Mouse (Mus musculus) embryonic fibroblast, embryonic 13.5 days (primary cell): ENCODE results near the gene Gm20388. TPM values are rescaled to one million over a fixed set of nuclear protein-coding genes. Genes with fewer than 3 reads are reported as not detected.

Experiments
- H3K27ac ChIP-seq: 2 replicates; pipeline ENCODE4 v1.5.1; 2012; ENCODE audit warnings: low read length, control low read depth, inconsistent platforms; ENCODE audit not compliant: insufficient read depth
- H3K4me1 ChIP-seq: 2 replicates; pipeline ENCODE4 v1.6.1; 2011; ENCODE audit warnings: low read length; ENCODE audit not compliant: control insufficient read depth, insufficient read depth
- H3K4me3 ChIP-seq: 2 replicates; pipeline ENCODE4 v1.5.1; 2011; ENCODE audit warnings: mild to moderate bottlenecking, control low read depth, low read length; ENCODE audit not compliant: insufficient read depth
- CTCF ChIP-seq: IDR thresholded peaks from 2 replicates; pipeline ENCODE4 v1.5.1; 2011; ENCODE audit warnings: mild to moderate bottlenecking, control low read depth, low read length, moderate library complexity, borderline replicate concordance; ENCODE audit not compliant: insufficient read depth
- POLR2A ChIP-seq: IDR thresholded peaks from 2 replicates; pipeline ENCODE4 v1.6.1; 2011; ENCODE audit warnings: low read depth, mild to moderate bottlenecking, control low read depth, low read length, moderate library complexity
- polyA plus RNA-seq: library from polyadenylated mRNA; stranded (reverse); fragments of >200 nt; gene quantifications from 2 replicates; pipeline ENCODE4 v1.2.4, GENCODE M21; 2011; ENCODE audit warnings: low read depth; ENCODE audit not compliant: missing spikeins, insufficient read length

The Gm20388 gene
- polyA plus RNA-seq, 1 experiment: 82.8 TPM

DNA sequence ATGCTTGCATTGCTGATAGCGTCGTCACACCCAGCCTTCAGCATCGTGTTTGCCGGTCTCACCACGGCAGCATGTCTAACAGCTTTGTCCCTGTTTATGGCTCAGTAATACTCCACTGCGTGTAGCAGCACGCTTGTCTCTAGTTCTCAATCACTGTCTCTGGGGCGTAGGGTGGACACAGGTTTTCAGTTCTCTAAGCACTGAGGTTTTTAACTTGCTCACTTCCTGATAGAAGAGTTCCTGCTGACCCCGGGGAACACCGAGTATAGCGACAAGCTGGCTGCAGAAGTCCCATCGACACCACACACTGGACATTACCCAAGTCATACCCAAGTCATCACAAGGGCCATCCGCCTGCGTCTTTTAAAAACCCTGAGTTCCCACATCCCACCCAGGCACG lies 525.1 kb downstream of the Gm20388 start:
- no peak overlapping the region for H3K27ac ChIP-seq
- no peak overlapping the region for H3K4me3 ChIP-seq
- TF ChIP-seq POLR2A: no peak
- TF ChIP-seq CTCF: no peak
- no peaks in the 10 kb centered on the region for H3K4me1 ChIP-seq

DNA sequence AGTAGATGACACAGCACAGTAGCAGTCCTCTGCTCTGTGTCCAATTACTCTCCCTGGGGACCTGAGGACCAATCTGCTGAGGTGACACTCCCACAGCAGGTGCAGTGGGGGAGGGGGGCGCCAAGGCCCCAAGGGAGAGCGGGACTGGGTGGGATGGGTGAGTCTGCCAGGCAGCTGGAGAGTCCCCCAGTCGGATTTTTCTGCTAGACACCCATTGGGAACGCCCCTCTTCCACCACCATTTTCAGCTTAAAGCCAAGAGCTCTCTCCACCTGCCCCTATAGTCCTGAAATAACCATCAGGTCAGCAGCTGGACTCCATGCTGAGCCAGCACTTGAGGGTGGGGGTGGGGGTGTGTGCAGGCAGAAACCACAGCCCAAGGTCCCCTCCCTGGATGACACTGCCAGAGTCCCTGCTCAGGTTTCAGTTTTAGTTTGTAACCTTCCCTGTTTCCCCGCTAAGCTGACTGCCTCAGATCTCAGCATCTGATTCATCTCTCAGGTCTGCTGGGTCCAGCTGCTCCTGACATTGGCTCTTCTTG lies 525.9 kb downstream of the Gm20388 start:
- no peak overlapping the region for H3K4me3 ChIP-seq
- H3K27ac ChIP-seq: no peak overlapping the region
- H3K4me1 ChIP-seq: no peaks in the 10 kb centered on the region
- no peak for TF ChIP-seq CTCF
- no peak for TF ChIP-seq POLR2A

DNA sequence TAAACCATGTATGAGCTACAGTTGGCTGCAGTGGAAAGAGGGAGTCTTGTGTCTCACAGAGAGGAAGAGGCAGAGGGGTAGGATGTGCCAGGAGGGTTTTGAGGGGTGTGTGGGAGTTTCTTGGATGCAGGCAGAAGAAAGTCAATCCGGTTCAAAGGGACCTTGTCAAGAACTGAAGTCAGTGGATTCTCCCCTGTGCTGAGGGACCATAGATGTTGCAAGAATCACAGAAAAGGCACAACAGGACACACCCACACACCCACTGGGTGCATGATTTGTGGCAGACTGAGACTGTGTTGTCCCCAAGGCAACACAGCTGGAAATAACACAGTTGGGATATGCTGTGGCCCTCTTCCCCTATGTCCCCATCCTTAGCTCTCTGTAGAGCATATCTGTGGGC lies 526.6 kb downstream of the Gm20388 start:
- H3K4me1 ChIP-seq: no peaks in the 10 kb centered on the region
- H3K27ac ChIP-seq: no peak overlapping the region
- TF ChIP-seq CTCF: no peak
- no peak for TF ChIP-seq POLR2A
- no peak overlapping the region for H3K4me3 ChIP-seq

DNA sequence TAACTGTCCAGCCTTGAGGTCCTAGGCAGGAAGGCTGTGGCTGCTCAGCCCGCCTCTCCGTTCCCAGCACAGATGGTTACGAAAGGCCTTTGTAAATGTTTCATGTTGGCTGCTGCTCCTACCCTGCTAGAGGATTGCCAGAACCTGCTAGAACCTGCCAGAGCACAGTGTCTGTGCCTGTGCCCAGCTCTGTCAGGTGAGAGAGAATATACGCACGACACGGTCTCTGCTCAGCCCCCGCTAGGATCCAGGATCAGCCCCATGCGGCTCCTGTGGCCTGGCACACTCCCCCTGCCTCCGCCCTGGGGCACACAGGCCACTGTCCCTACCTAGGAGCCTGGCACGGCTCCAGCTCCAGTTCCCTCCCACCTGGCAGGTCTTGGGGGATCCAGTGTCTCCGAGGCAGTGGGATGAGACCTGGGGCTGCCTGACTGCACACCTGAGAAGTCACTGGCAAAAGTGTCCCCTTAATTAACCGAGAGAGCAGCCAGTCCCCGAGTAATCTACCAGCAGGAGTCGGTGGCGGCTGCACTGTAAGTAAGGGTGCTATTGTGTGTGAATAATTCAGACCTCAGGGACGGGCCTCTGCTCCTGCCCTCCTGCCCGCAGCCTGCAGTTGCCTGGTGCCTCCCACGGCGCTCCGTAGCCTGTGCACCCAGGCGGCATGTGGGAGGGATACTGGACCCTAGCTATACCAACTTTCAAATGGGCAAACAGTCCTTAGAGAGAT lies 527.2 kb downstream of the Gm20388 start:
- H3K4me3 ChIP-seq: no peak overlapping the region
- no peak overlapping the region for H3K27ac ChIP-seq
- H3K4me1 ChIP-seq: no peaks in the 10 kb centered on the region
- no peak for TF ChIP-seq CTCF
- TF ChIP-seq POLR2A: no peak

DNA sequence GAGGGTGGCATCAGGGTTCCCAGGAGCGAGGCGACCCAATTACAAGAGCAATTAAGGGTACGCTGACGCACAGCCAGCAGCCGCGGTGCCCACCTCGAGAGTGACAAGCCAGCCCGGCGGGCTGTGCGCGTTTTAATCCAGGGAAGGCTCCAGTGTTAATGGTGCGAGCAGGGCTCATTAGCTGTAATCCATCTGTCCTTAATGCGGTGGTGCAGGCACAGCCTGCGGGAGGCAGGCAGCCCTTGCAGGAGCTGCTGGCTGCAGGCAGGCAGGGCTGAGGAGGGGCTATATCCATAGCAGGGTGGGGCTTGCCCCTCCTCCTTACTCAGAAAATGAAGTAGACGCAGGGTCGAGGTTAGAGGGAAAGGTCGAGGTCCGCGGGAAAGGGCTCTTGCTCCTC lies 528.7 kb downstream of the Gm20388 start:
- Histone ChIP-seq H3K27ac (no peak overlapping the region), H3K4me3 (no peak overlapping the region), H3K4me1 (no peaks in the 10 kb centered on the region)

DNA sequence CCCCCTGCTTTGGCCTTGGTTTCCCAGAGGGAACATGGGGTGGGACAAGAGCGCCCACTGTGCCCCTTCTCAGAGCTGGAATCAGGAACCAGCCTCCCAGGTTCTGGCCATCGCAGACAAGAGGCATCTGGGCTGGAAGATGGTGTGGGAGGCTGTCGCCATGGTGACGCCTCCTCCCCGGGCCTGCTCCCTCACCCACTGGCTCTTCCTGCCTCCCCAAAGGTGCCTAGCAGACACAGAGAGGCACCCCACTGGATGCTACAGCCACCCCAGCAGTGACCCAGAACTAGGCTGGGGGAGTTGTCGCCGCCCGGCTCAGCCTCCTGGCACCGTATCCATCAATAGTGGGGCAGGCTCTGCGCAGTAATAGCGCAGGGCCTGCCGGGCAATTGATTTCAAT lies 530.1 kb downstream of the Gm20388 start:
- H3K4me1 ChIP-seq: no peaks in the 10 kb centered on the region

More for the DNA sequence above, 528.7 kb downstream of the Gm20388 start:
- TF ChIP-seq CTCF (no peak), POLR2A (no peak)

DNA sequence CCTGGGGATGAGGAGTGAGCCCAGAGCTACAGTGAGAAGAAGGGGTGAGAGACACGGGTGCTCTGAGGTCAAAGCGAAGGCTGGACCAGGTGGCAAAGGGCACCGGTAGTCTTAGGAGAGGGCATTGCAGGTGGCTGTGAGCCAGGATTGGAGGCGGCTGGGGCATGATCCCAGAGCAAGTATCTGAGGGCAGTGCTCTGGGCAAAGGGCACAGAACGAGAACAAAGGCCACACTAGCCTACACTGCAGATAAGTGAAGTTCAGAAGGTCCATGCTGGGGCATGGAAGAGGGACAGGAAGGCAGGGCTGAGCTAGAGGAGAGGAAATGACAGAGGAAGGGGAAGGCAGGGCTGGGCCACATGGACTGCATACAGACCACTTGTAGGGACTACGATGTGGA lies 531.0 kb downstream of the Gm20388 start:
- Histone ChIP-seq H3K4me1 (no peaks in the 10 kb centered on the region), H3K27ac (no peak overlapping the region), H3K4me3 (no peak overlapping the region)
- no peak for TF ChIP-seq POLR2A
- TF ChIP-seq CTCF: no peak

More for the DNA sequence above, 530.1 kb downstream of the Gm20388 start:
- Histone ChIP-seq H3K4me3 (no peak overlapping the region), H3K27ac (no peak overlapping the region)
- TF ChIP-seq POLR2A: no peak
- no peak for TF ChIP-seq CTCF

DNA sequence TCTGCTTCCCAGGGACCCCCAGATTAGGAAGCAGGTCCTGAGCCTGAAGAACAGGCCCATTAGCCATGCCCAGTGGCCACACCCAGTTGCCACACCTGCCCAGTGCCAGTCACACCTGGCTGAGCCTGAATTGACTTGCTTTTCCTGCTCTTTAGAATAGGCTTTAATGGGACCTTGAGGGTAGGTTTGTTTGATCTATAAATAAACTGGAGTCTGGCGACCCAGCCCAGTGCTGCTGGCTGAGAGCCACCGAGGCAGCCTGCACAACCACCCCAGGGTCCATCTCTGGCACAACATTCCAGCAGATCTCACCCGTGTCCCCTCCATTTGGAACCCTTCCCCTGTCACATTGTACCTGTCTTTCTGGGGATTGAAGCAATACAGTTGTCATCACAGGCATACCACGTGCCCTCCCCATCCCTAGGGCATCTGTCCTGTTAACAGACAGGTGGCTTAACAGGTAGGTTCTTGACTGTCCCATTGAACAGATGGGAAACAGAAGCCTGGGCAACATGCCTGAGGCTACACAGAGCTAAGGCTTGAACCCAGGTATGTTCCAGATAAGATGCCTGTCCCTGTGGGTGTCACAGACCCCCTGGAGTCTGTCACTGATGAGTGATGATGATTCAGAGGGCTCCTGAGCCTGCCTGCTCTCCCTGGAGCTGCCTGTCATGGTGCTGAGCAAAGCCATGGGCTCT lies 531.8 kb downstream of the Gm20388 start:
- no peak for TF ChIP-seq CTCF
- no peak for TF ChIP-seq POLR2A
- H3K4me1 ChIP-seq: no peaks in the 10 kb centered on the region
- H3K27ac ChIP-seq: no peak overlapping the region
- no peak overlapping the region for H3K4me3 ChIP-seq

DNA sequence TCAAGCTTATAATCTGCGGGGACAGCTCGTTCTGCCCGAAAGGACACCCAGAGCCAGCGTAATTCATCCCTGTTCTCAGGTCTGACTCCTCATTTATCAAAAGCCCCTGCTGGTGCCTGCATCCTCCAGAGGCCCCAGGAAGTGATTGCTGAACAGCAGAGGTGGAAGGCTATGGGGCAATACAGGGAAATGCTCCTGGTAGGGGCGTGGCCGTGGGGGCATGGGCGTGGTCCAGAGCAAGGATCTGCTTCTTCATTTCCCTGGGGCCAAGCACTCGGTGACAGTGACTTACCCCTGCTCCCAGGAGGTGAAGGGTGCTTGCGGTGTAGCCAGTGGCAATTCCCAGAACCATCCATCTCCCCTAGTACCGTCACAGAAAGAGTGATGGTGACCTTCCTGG lies 534.6 kb downstream of the Gm20388 start:
- Histone ChIP-seq H3K4me3 (no peak overlapping the region), H3K27ac (no peak overlapping the region), H3K4me1 (no peaks in the 10 kb centered on the region)
- no peak for TF ChIP-seq CTCF
- no peak for TF ChIP-seq POLR2A

DNA sequence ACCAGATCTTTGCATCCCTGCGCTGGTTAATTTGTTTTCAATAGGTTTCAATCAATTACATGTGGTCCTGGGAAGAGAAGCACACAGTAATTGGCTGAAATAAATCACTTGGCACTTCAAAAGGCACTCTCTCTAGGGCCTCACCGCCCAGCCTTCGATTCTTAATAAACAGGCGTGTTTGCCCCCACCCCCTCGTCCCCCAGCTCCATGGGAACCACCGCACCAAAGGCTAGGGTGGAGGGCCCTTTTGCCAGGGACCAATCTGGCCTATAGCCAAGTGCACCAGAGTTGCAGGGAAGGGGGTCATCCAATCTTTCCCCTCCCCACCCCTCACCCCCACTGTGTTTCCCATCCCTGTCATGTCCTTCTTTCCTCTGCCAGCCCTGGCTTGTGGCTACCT lies 537.5 kb downstream of the Gm20388 start:
- H3K4me3 ChIP-seq: no peak overlapping the region
- no peak overlapping the region for H3K27ac ChIP-seq
- H3K4me1 ChIP-seq: no peaks in the 10 kb centered on the region
- TF ChIP-seq CTCF (no peak), POLR2A (no peak)

DNA sequence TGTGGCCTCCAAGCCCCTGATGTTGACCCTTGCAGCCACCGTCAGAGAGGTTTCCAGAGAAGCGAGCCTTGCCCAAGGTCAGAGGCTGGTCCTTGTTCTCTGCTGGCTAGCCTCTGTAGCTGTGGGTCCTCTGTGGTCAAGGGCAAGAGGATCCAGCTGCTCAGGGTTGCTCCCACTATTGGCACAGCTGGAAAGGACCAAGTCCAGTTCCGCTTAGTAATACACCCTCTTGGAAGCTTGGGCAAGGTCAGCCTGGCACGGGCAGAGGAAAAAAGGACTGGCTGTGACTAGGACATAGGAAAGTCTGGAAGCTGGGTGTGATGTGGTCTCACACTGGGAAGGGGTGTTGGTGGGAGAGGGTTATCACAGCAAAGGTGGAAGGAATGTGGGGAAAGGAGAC lies 538.5 kb downstream of the Gm20388 start:
- no peak for TF ChIP-seq POLR2A
- no peak overlapping the region for H3K4me3 ChIP-seq
- H3K4me1 ChIP-seq: no peaks in the 10 kb centered on the region
- no peak overlapping the region for H3K27ac ChIP-seq
